Mouse (Mus musculus): ENCODE measurements around the gene Fam214a. TPM values are rescaled to one million over a fixed set of nuclear protein-coding genes. Genes with fewer than 3 reads are reported as not detected.

Gene Fam214a
- 4.4 and 5.8 TPM in 2 replicates for polyA plus RNA-seq (2015; fragmentation: Nextera tagmentation; extraction: Ambion mirVana)

GRCm38 (mm10) chr9:74952756-74953247 is at the start of gene Fam214a:
Fam214a (plus strand) TSS chr9:74952884.

DNA sequence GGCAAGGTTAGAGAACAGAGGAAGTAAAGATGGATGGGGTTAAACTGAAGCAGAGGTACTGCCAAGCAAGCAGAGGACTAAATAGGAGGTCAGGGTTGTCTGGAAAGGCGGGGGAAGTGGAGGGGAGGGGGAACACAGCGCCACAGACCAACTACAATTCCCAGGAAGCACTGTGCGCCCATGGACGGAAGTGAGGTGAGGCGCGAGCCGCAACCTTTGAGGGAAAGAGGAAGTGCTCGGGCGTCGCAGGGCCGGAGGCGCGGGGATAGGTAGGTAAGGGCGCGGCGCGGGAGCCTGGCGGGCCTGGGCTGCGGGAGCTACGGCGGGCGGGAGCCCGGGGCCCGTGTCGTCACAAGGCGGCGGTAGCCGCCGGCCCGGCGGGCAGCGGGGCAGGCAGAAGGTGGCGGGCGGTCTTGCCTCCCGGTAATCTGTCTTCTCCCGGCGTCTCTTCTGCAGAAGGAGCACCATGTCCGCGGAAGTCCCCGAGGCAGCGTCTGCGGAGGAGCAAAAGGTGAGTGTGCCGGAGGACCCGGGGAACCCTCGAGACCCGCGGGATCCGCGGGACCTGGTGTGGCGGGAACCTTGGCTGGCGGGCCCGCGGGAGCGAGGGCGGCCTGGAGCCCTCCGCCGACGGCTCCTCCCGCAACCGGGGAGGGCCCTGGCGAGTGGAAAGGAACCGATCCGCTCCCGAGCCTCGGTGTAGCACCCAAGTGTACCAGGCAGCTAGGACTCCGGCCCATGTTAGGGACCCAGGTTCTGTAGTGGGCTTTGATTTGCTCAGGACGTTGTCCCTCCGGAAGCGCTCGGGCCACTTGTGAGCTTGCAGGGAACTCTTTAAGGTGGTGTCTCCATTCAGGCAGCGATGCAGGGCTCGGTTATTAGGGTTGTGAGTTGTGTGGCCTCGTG is 85.0 kb downstream of the Fam214a start, which contains the start of gene Arpp19:
TSS of gene Arpp19 (plus strand) at position 164 of the 906 bp plus-strand sequence.

DNA sequence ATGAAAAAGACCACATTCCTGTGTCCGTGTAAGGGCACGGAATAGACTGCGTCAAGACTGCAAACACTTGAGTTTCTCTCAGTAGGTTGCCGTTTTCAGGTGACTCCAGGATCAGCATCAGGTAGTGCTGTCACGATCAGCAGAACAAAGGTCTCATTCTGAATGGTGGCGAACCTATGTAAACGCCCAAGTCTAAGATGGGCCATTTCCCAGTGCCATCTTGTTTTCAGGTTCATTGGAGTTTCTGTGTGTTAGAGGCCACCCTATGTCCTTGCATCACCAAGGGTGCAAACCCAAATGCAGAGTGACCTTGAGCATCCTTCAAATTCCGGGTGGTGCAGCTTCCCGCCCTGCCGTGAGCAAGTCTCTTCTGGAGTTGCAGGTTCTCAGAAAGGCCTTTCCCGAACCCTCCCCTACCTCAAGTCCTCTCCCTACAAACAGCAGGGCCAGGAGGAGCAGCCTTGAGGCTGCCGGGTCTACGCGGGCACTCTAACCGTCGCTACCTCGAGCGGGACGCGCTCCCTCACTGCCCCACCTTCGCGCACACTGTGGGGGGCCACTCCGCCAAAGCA is 117.9 kb downstream of the Fam214a start, which contains the start of gene Myo5a:
TSS of gene Myo5a (plus strand) at position 559 of the 572 bp plus-strand sequence.

Other genes starting within 250 kb of the Fam214a start
- 0.07 TPM in 1 of 2 replicates, not detected in the other for gene Onecut1, start 91.0 kb upstream of the Fam214a start, polyA plus RNA-seq (2015; fragmentation: Nextera tagmentation; extraction: Ambion mirVana)
- 221 and 233 TPM in 2 replicates for gene Arpp19, start 84.7 kb downstream of the Fam214a start, polyA plus RNA-seq (2015; fragmentation: Nextera tagmentation; extraction: Ambion mirVana)
- 4.5 and 5.4 TPM in 2 replicates for gene Myo5a, start 118.1 kb downstream of the Fam214a start, polyA plus RNA-seq (2015; fragmentation: Nextera tagmentation; extraction: Ambion mirVana)